Mouse (Mus musculus): ENCODE data around the gene Clca3a2. TPM values are rescaled to one million over a fixed set of nuclear protein-coding genes. Genes with fewer than 3 reads are reported as not detected.
"Not testable (repeated sequence)": the region's sequence is repeated elsewhere in the genome, so short reads cannot be mapped to it uniquely, and the experiment has no call there.

Gene Clca3a2
- total RNA-seq, 1 experiment from 2014 or later = not detected

- not testable (repeated sequence) for ATAC-seq (replicated peaks; ENCODE audit: insufficient number of reproducible peaks, low FRiP score, low TSS enrichment, poor library complexity, severe bottlenecking)
Observed at GRCm38 (mm10) chr3:144749062-144749963, 70.0 kb downstream of the Clca3a2 start.

- not testable (repeated sequence) for ATAC-seq (replicated peaks; ENCODE audit: insufficient number of reproducible peaks, low FRiP score, low TSS enrichment, poor library complexity, severe bottlenecking)
Observed at GRCm38 (mm10) chr3:144747706-144748105, 71.6 kb downstream of the Clca3a2 start.

Other genes with a start within 250 kb of the Clca3a2 start
- gene Hs2st1, start 249.3 kb downstream of the Clca3a2 start, total RNA-seq (2017) = 5.1 to 8.9 TPM (median 7.9 TPM) in 3 replicates
- gene Selenof, start 249.2 kb downstream of the Clca3a2 start, total RNA-seq (2017) = 435 to 653 TPM (median 627 TPM) in 3 replicates
- 162 to 219 TPM (median 198 TPM) in 3 replicates for gene Sh3glb1, start 99.2 kb downstream of the Clca3a2 start, total RNA-seq (2017)
- 1.2 TPM in 1 of 3 replicates, not detected in the others for gene Clca3a1, start 58.5 kb downstream of the Clca3a2 start, total RNA-seq (2017)
- not detected in 3 replicates for gene Clca3b, start 29.9 kb upstream of the Clca3a2 start, total RNA-seq (2017)
- not detected in 3 replicates for gene Clca4b, start 113.0 kb upstream of the Clca3a2 start, total RNA-seq (2017)
- not detected in 3 replicates for gene Clca4a, start 155.6 kb upstream of the Clca3a2 start, total RNA-seq (2017)
- gene Clca1, start 213.3 kb upstream of the Clca3a2 start, total RNA-seq (2017) = not detected in 3 replicates